Comparison of ENCODE assay signal across 23 mouse cellular contexts in genomic region chr2:171615462-171615861, GRCm38 (mm10).
"Had no signal": no experiment of that assay in that cellular context is flagged by ENCODE, and none has a peak within 500 bp of the region (broad histone marks: within the 10 kb centered on the region; RNA-seq: fewer than 3 reads in every experiment).

No protein-coding gene starts in this region.

- H3K27me3 ChIP-seq: liver, embryonic 12.5 days; liver, embryonic 15.5 days; megakaryocyte, embryonic 14.5 days; neural tube, embryonic 12.5 days; neural tube, embryonic 15.5 days had no signal

- ATAC-seq: inflammation-experienced regulatory T-cells, adult 6 months; intestine, embryonic 16.5 days; liver, embryonic 12.5 days had no signal

- H3K4me1 ChIP-seq: limb, embryonic 13.5 days; liver, embryonic 12.5 days; liver, embryonic 15.5 days; megakaryocyte, embryonic 14.5 days; midbrain, embryonic 10.5 days; neural tube, embryonic 12.5 days had no signal

- H3K9me3 ChIP-seq: limb, embryonic 10.5 days; limb, embryonic 13.5 days; liver, embryonic 12.5 days; liver, embryonic 15.5 days; midbrain, embryonic 10.5 days; neural tube, embryonic 12.5 days; neural tube, embryonic 15.5 days had no signal

- H3K36me3 ChIP-seq: limb, embryonic 10.5 days; limb, embryonic 13.5 days; liver, embryonic 12.5 days; liver, embryonic 15.5 days; midbrain, embryonic 10.5 days; neural tube, embryonic 12.5 days; neural tube, embryonic 15.5 days had no signal

- H3K4me2 ChIP-seq: limb, embryonic 13.5 days; liver, embryonic 12.5 days; liver, embryonic 15.5 days; lung, embryonic 14.5 days; neural tube, embryonic 12.5 days; neural tube, embryonic 15.5 days had no signal

- H3K9ac ChIP-seq: limb, embryonic 13.5 days; liver, embryonic 12.5 days; liver, embryonic 15.5 days; lung, embryonic 14.5 days; neural tube, embryonic 12.5 days; neural tube, embryonic 15.5 days had no signal

- H3K4me3 ChIP-seq: layer of hippocampus, adult 2 months; limb, embryonic 10.5 days; limb, embryonic 13.5 days; liver, embryonic 12.5 days; liver, embryonic 15.5 days; megakaryocyte, embryonic 14.5 days; midbrain, embryonic 10.5 days; neural tube, embryonic 12.5 days; neural tube, embryonic 15.5 days had no signal

- DNase-seq: layer of hippocampus, adult 9-11 months; liver; lung, embryonic 14.5 days; lung, postnatal 10 days; midbrain, embryonic 14.5 days; right cerebral cortex, adult 18-20 months; right cerebral cortex, postnatal 14 days; right cerebral cortex, postnatal 4 days; thymus, adult 2 months; thymus, postnatal 14 days; thymus, postnatal 4 days had no signal

- H3K27ac ChIP-seq: layer of hippocampus, adult 2 months; limb, embryonic 10.5 days; limb, embryonic 13.5 days; liver, embryonic 12.5 days; liver, embryonic 15.5 days; midbrain, embryonic 10.5 days; neural tube, embryonic 12.5 days; neural tube, embryonic 15.5 days; stomach, postnatal 0 days had no signal
